Comparison of ENCODE assay signal across 9 mouse cellular contexts in genomic region chr7:45798511-45798836, GRCm38 (mm10). TPM values are rescaled to one million over a fixed set of nuclear protein-coding genes. Genes with fewer than 3 reads are reported as not detected.
DNase-seq lines count a peak whose midpoint lies in the region; ATAC-seq and TF ChIP-seq lines count a peak whose summit lies in the region.
"Had no signal": no experiment of that assay in that cellular context is flagged by ENCODE, and none has a peak within 500 bp of the region (broad histone marks: within the 10 kb centered on the region; RNA-seq: fewer than 3 reads in every experiment).

No protein-coding gene starts in this region.

- peak overlapping the region; percentile 80 for H3K4me2 ChIP-seq in heart, embryonic 15.5 days
- H3K4me2 ChIP-seq in hindbrain, embryonic 16.5 days (ENCODE audit: low read length): peak overlapping the region; percentile 54
- H3K4me2 ChIP-seq in liver, embryonic 13.5 days: peak overlapping the region; percentile 80

- no peak for TF ChIP-seq POLR2A in bone marrow macrophage, adult 2 months (IDR thresholded peaks at IDR 0.05; ENCODE audit: borderline replicate concordance, low read depth, low read length)
- TF ChIP-seq POLR2A in spleen, adult 2 months (IDR thresholded peaks at IDR 0.05; ENCODE audit: low read depth, low read length): no peak

- peak overlapping the region; percentile 34 for H3K9ac ChIP-seq in heart, embryonic 15.5 days
- peak overlapping the region; percentile 63 for H3K9ac ChIP-seq in hindbrain, embryonic 16.5 days (ENCODE audit: low read depth, low read length)
- H3K9ac ChIP-seq in liver, embryonic 13.5 days: peak overlapping the region; percentile 57

- no peak for TF ChIP-seq CTCF in bone marrow macrophage, adult 2 months (IDR thresholded peaks at IDR 0.05; ENCODE audit: low read depth, low read length)
- no peak for TF ChIP-seq CTCF in spleen, adult 2 months (IDR thresholded peaks at IDR 0.05; ENCODE audit: extremely low read depth, insufficient read depth, insufficient read length, insufficient replicate concordance)

- no peaks in the 10 kb centered on the region for H3K9me3 ChIP-seq in heart, embryonic 15.5 days (replicated peaks)
- no peaks in the 10 kb centered on the region for H3K9me3 ChIP-seq in hindbrain, embryonic 16.5 days (ENCODE audit: control insufficient read depth, low read length)
- no peaks in the 10 kb centered on the region for H3K9me3 ChIP-seq in liver, embryonic 13.5 days (replicated peaks)

- intact Hi-C loops in gastrocnemius, postnatal 36 days (cut with DNase I): no loop called here

- peaks cover 24% of the 10 kb centered on the region for H3K4me1 ChIP-seq in heart, embryonic 15.5 days (replicated peaks)
- no peaks in the 10 kb centered on the region for H3K4me1 ChIP-seq in bone marrow macrophage, adult 2 months (ENCODE audit: control insufficient read depth, insufficient read depth, low read length)
- H3K4me1 ChIP-seq in hindbrain, embryonic 16.5 days (ENCODE audit: control insufficient read depth, insufficient read depth, low read depth, low read length): peaks cover 20% of the 10 kb centered on the region
- peaks cover 51% of the 10 kb centered on the region for H3K4me1 ChIP-seq in liver, embryonic 13.5 days (replicated peaks)
- H3K4me1 ChIP-seq in spleen, adult 2 months (ENCODE audit: control insufficient read depth, insufficient read depth, insufficient read length): peaks cover 15% of the 10 kb centered on the region

- no peak overlapping the region for H3K27ac ChIP-seq in heart, embryonic 15.5 days
- no peak overlapping the region for H3K27ac ChIP-seq in bone marrow macrophage, adult 2 months (ENCODE audit: insufficient read depth, low read depth, low read length)
- H3K27ac ChIP-seq in hindbrain, embryonic 16.5 days (ENCODE audit: low read depth, low read length): no peak overlapping the region
- H3K27ac ChIP-seq in liver, embryonic 13.5 days: no peak overlapping the region
- H3K27ac ChIP-seq in spleen, adult 2 months (ENCODE audit: insufficient read depth, low read length): no peak overlapping the region

- ATAC-seq in heart, embryonic 15.5 days (replicated peaks; ENCODE audit: insufficient number of reproducible peaks, insufficient read depth, low FRiP score, low read depth): no peak
- ATAC-seq in hindbrain, embryonic 16.5 days: no peak
- ATAC-seq in liver, embryonic 13.5 days (ENCODE audit: low read depth): no peak

- H3K4me3 ChIP-seq in heart, embryonic 15.5 days: peak overlapping the region; percentile 48
- peak overlapping the region; percentile 58 for H3K4me3 ChIP-seq in bone marrow macrophage, adult 2 months (ENCODE audit: insufficient read depth, low read length)
- H3K4me3 ChIP-seq in hindbrain, embryonic 16.5 days (ENCODE audit: low read length): peak overlapping the region; percentile 25; the same call in 1 of the 2 replicates
- peak overlapping the region; percentile 57 for H3K4me3 ChIP-seq in liver, embryonic 13.5 days (replicated peaks)
- peak overlapping the region; percentile 66 for H3K4me3 ChIP-seq in spleen, adult 2 months (ENCODE audit: extremely low read depth, insufficient read depth, insufficient read length)

- no peaks in the 10 kb centered on the region for H3K36me3 ChIP-seq in heart, embryonic 15.5 days
- peaks cover 45% of the 10 kb centered on the region for H3K36me3 ChIP-seq in hindbrain, embryonic 16.5 days (ENCODE audit: control insufficient read depth, insufficient read depth, low read length)
- H3K36me3 ChIP-seq in liver, embryonic 13.5 days: no peaks in the 10 kb centered on the region
- H3K36me3 ChIP-seq in spleen, adult 2 months (ENCODE audit: control insufficient read depth, insufficient read depth, low read length): no peaks in the 10 kb centered on the region

- peaks cover 77% of the 10 kb centered on the region for H3K27me3 ChIP-seq in heart, embryonic 15.5 days
- no peaks in the 10 kb centered on the region for H3K27me3 ChIP-seq in hindbrain, embryonic 16.5 days (replicated peaks; ENCODE audit: control insufficient read depth, insufficient read depth, low read length)
- peaks cover 69% of the 10 kb centered on the region for H3K27me3 ChIP-seq in liver, embryonic 13.5 days
- H3K27me3 ChIP-seq in spleen, adult 2 months (ENCODE audit: control insufficient read depth, insufficient read depth, low read length): peaks cover 13% of the 10 kb centered on the region

- no peak for DNase-seq in heart, adult 9 months (ENCODE audit: low spot score in 2 of 2)
- DNase-seq in liver, embryonic 13.5 days: peak; percentile 39
- DNase-seq in spleen, adult 2 months (ENCODE audit: low read depth in 1 of 2, low spot score in 2 of 2): peak in 1 of 2 experiments; percentile 39
- DNase-seq in gastrocnemius, postnatal 36 days: no peak
- no peak for DNase-seq in left cerebral cortex, adult 11 months (ENCODE audit: low spot score)

- WGBS in heart, embryonic 15.5 days: 1% methylated on average over 19 of the region's 19 CpGs
- 4% methylated on average over 19 of the region's 19 CpGs for WGBS in hindbrain, embryonic 16.5 days
- WGBS in liver, embryonic 13.5 days (ENCODE audit: insufficient replicate concordance): under 1% methylated on average over 18 of the region's 19 CpGs
- WGBS in spleen, adult 2 months: 3% methylated on average over 19 of the region's 19 CpGs

RNA-seq across cellular contexts. Expression of gene Sult2b1, which starts 14.0 kb away (rescaled TPM):
- polyA plus RNA-seq in heart, embryonic 15.5 days (2015; fragmentation: Nextera tagmentation; extraction: Ambion mirVana): 0.21 and 1.1 TPM in 2 replicates
- 1.5 TPM in 1 of 2 replicates, not detected in the other for polyA plus RNA-seq in bone marrow macrophage, adult 2 months (2012; ENCODE audit: insufficient read depth, insufficient read length, missing spikeins)
- 5.1 and 6.6 TPM in 2 replicates for polyA plus RNA-seq in hindbrain, embryonic 16.5 days (2015; fragmentation: Nextera tagmentation; extraction: Ambion mirVana)
- 0.45 and 0.68 TPM in 2 replicates for polyA plus RNA-seq in liver, embryonic 13.5 days (2015; fragmentation: Nextera tagmentation; extraction: Ambion mirVana)
- polyA plus RNA-seq in spleen, adult 2 months (2012; rRNA removed): 0.49 and 0.76 TPM in 2 replicates
- total RNA-seq in gastrocnemius, postnatal 36 days (2021): not detected
- total RNA-seq: neutrophil, adult 5-6 weeks had no signal

RNA-seq across cellular contexts. Expression of gene Lmtk3, which starts 14.9 kb away (rescaled TPM):
- polyA plus RNA-seq in heart, embryonic 15.5 days (2015; fragmentation: Nextera tagmentation; extraction: Ambion mirVana): 0.53 TPM in 1 of 2 replicates, not detected in the other
- polyA plus RNA-seq in bone marrow macrophage, adult 2 months (2012; ENCODE audit: insufficient read depth, insufficient read length, missing spikeins): 0.16 TPM in 1 of 2 replicates, not detected in the other
- polyA plus RNA-seq in hindbrain, embryonic 16.5 days (2015; fragmentation: Nextera tagmentation; extraction: Ambion mirVana): 17.2 and 21.3 TPM in 2 replicates
- polyA plus RNA-seq in liver, embryonic 13.5 days (2015; fragmentation: Nextera tagmentation; extraction: Ambion mirVana): not detected in 2 replicates
- 3.6 and 3.7 TPM in 2 replicates for polyA plus RNA-seq in spleen, adult 2 months (2012; rRNA removed)
- total RNA-seq in gastrocnemius, postnatal 36 days (2021): not detected
- total RNA-seq: neutrophil, adult 5-6 weeks had no signal

RNA-seq across cellular contexts. Expression of gene Cyth2, which starts 15.9 kb away (rescaled TPM):
- 92.2 and 101 TPM in 2 replicates for polyA plus RNA-seq in heart, embryonic 15.5 days (2015; fragmentation: Nextera tagmentation; extraction: Ambion mirVana)
- polyA plus RNA-seq in bone marrow macrophage, adult 2 months (2012; ENCODE audit: insufficient read depth, insufficient read length, missing spikeins): 63.7 and 68.8 TPM in 2 replicates
- 243 TPM in 2 replicates for polyA plus RNA-seq in hindbrain, embryonic 16.5 days (2015; fragmentation: Nextera tagmentation; extraction: Ambion mirVana)
- polyA plus RNA-seq in liver, embryonic 13.5 days (2015; fragmentation: Nextera tagmentation; extraction: Ambion mirVana): 36.1 and 36.6 TPM in 2 replicates
- polyA plus RNA-seq in spleen, adult 2 months (2012; rRNA removed): 21.6 and 21.7 TPM in 2 replicates
- total RNA-seq in gastrocnemius, postnatal 36 days (2021): 10 to 100 TPM; 32.6 to 33.4 TPM

RNA-seq across cellular contexts. Expression of gene Kcnj14, which starts 26.1 kb away (rescaled TPM):
- polyA plus RNA-seq in heart, embryonic 15.5 days (2015; fragmentation: Nextera tagmentation; extraction: Ambion mirVana): 0.37 and 0.44 TPM in 2 replicates
- not detected in 2 replicates for polyA plus RNA-seq in bone marrow macrophage, adult 2 months (2012; ENCODE audit: insufficient read depth, insufficient read length, missing spikeins)
- 1.2 TPM in 2 replicates for polyA plus RNA-seq in hindbrain, embryonic 16.5 days (2015; fragmentation: Nextera tagmentation; extraction: Ambion mirVana)
- 0.12 and 0.23 TPM in 2 replicates for polyA plus RNA-seq in liver, embryonic 13.5 days (2015; fragmentation: Nextera tagmentation; extraction: Ambion mirVana)
- 0.26 TPM in 1 of 2 replicates, not detected in the other for polyA plus RNA-seq in spleen, adult 2 months (2012; rRNA removed)
- under 1 TPM; 0.15 to 0.27 TPM for total RNA-seq in gastrocnemius, postnatal 36 days (2021)

RNA-seq across cellular contexts. Expression of gene Grwd1, which starts 32.3 kb away (rescaled TPM):
- 29.1 and 38.8 TPM in 2 replicates for polyA plus RNA-seq in heart, embryonic 15.5 days (2015; fragmentation: Nextera tagmentation; extraction: Ambion mirVana)
- polyA plus RNA-seq in bone marrow macrophage, adult 2 months (2012; ENCODE audit: insufficient read depth, insufficient read length, missing spikeins): 4.4 and 4.9 TPM in 2 replicates
- polyA plus RNA-seq in hindbrain, embryonic 16.5 days (2015; fragmentation: Nextera tagmentation; extraction: Ambion mirVana): 44.0 and 46.7 TPM in 2 replicates
- 48.4 and 49.2 TPM in 2 replicates for polyA plus RNA-seq in liver, embryonic 13.5 days (2015; fragmentation: Nextera tagmentation; extraction: Ambion mirVana)
- polyA plus RNA-seq in spleen, adult 2 months (2012; rRNA removed): 15.2 and 17.1 TPM in 2 replicates
- total RNA-seq in gastrocnemius, postnatal 36 days (2021): 10 to 100 TPM; 11.8 to 14.5 TPM
